Mouse (Mus musculus) adrenal gland, adult 18-20 months (tissue): ENCODE results near the gene Plscr3. TPM values are rescaled to one million over a fixed set of nuclear protein-coding genes. Genes with fewer than 3 reads are reported as not detected.

Experiments
- DNase-seq, 2 experiments: peaks; one replicate each; pipeline ENCODE4 v3.0.0; 2021 to 2022; ENCODE audit warnings: low spot score in 2 of 2
- microRNA-seq, 2 experiments: library from miRNA; unstranded; fragments of <30 nt; microRNA quantifications; one replicate each; pipeline ENCODE4 v1.2.0; 2021; ENCODE audit warnings: borderline number of aligned reads in 2 of 2
- total RNA-seq, 2 experiments: library from RNA; stranded (reverse); gene quantifications; 1 replicate in 1 of 2; 2 replicates in 1 of 2; pipeline ENCODE4 v1.2.3; 2021

Gene Plscr3
- total RNA-seq, 2 experiments from 2014 or later: 38.2 to 46.2 TPM

DNA sequence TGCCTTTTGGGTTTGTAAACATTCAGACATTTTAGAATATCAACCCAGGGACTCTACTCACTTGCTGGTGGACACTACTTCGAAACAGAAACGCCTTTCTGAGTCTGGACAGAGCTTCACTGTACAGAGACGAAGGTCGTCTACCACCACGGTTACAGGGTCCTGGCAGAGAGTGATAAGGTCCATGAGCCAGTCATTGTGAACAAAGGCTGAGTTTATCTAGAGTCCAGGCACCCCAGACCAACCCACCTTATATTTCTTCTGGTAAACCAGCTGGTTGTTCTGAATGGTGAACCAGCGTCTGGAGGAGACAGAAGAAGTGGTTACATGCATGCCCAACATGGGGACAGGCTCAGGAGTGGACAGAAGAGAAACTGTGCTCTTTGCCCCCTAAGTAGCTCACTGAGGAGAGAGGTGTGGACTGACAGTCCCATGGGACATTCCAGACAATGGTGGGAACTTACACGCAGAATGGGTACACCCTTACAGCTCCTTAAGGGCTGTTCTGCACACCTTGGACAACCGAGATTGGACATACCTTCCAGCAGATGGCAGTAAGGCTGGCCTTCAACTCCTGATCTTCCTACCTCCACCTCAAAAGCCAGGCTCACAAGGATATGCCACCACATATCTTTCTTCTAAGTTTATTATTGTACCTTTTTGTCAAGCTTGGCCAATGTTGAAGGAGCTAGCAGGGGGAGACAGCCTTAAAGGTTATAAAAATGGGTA is 40.9 kb downstream of the Plscr3 start:
- DNase-seq: no peak

- no peak for DNase-seq
Observed at GRCm38 (mm10) chr11:69891482-69891881, 45.3 kb downstream of the Plscr3 start.

- no peak for DNase-seq
Observed at GRCm38 (mm10) chr11:69894671-69895070, 48.5 kb downstream of the Plscr3 start.

DNA sequence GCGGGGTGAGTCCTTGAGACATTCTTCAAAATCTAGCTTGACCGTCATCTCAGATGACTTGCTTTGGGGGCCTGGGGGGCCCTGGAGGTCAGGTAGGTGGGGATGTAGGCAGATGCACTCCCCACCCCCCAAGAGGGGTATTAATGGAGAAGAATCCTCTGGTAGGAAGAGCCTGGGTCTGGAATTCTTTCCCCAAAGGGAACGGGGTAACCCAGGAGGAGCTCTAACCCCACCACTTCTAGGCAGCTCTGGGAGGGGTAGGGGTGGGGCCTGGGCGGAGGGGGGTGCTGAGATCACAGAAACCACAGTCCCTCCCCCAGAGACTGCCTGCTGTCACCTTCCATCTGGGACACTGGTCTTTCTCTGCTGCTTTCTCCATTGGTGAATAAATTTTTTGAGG is 49.1 kb downstream of the Plscr3 start, which contains the start of gene Acap1:
Acap1 (minus strand) TSS at position 249 of the 400 bp plus-strand sequence.
- DNase-seq: no peak

GRCm38 (mm10) chr11:69899870-69900269 is 53.7 kb downstream of the Plscr3 start:
- no peak for DNase-seq

DNA sequence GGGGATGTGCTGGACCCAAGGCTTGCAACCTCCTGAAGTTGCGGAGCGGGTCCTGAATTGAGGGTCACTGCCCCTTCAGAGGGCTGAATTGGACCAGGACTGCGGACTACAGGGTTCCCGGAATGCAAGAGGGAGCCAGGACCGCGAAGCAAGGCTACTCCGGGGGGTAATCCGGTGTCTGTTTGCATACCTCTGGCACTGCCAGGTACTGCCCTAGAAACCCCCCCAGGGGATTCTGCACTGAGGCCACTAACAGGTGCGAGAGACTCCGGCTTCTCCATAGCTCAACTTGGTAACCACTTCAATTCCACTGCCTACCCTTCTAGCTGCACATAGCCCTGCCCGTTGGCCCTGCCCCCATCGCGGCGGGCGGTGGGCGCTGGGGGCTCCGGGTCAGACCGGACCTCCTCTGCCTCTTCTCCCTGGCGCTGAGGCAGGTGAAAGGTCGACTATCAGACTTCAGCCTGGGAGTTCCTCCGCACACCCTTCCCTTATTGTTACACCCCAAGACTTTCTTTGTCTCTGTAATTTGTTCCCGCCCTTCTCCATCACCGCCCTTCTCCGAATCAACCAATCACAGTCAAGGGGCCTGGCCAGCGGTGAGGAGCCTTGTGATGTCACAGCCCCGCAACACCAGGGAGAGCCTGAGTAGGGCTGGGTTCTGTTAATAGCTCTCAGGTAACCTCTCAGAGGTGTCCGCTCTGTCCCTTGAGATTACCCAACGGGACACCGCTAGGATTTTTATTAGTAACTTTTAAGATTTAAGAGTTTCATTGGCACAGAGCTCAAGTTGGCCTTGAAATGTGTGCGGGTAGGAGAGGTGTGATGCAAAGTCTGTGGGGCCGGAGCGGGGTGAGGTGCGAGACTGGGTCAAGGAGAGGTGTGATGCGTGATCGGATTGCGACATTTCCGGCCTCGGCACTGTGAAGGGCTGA is 54.6 kb downstream of the Plscr3 start, which contains the start of the genes 2810408A11Rik and Neurl4:
2810408A11Rik (minus strand) TSS at position 517 of the 935 bp plus-strand sequence.
Neurl4 (plus strand) TSS at position 602 of the 935 bp plus-strand sequence.
- DNase-seq: peak; percentile 71 to 72

GRCm38 (mm10) chr11:69901406-69901846 is 55.2 kb downstream of the Plscr3 start:
- DNase-seq: peak; percentile 81 to 87

Small RNA genes lying within 50 kb of the gene (microRNA-seq; reads per million reads assigned to microRNA genes)
- 0 to 0.95 reads per million in 2 experiments for gene Mir6924

Other genes starting within 250 kb of the Plscr3 start
- 10 to 100 TPM; 32.8 to 39.8 TPM for gene Atp1b2, start 240.4 kb upstream of the Plscr3 start, total RNA-seq
- not detected for gene Shbg, start 228.5 kb upstream of the Plscr3 start, total RNA-seq
- gene Sat2, start 224.4 kb upstream of the Plscr3 start, total RNA-seq: 1 to 10 TPM; 5.9 to 6.5 TPM
- gene Fxr2, start 213.4 kb upstream of the Plscr3 start, total RNA-seq: 10 to 100 TPM; 83.5 to 90.2 TPM
- not detected for gene Sox15, start 191.1 kb upstream of the Plscr3 start, total RNA-seq
- gene Mpdu1, start 183.7 kb upstream of the Plscr3 start, total RNA-seq: 100 to 1,000 TPM in 1 of 2 experiments, 10 to 100 TPM in 1; 95.7 to 117 TPM
- 10 to 100 TPM; 20.5 to 36.7 TPM for gene Cd68, start 180.2 kb upstream of the Plscr3 start, total RNA-seq
- gene Eif4a1, start 174.0 kb upstream of the Plscr3 start, total RNA-seq: 100 to 1,000 TPM; 584 to 655 TPM
- gene Senp3, start 164.3 kb upstream of the Plscr3 start, total RNA-seq: 10 to 100 TPM; 69.0 to 79.8 TPM
- 1 to 10 TPM; 2.8 to 5.3 TPM for gene Tnfsf13, start 160.6 kb upstream of the Plscr3 start, total RNA-seq
- gene Tnfsf12, start 150.5 kb upstream of the Plscr3 start, total RNA-seq: 10 to 100 TPM; 23.7 to 26.2 TPM
- gene Tnfsfm13, start 150.3 kb upstream of the Plscr3 start, total RNA-seq: 1 to 10 TPM; 3.6 to 4.9 TPM
- 10 to 100 TPM; 55.4 to 79.7 TPM for gene Polr2a, start 87.7 kb upstream of the Plscr3 start, total RNA-seq
- gene Slc35g3, start 84.4 kb upstream of the Plscr3 start, total RNA-seq: not detected
- 10 to 100 TPM; 48.2 to 71.4 TPM for gene Zbtb4, start 80.5 kb upstream of the Plscr3 start, total RNA-seq
- gene Chrnb1, start 50.4 kb upstream of the Plscr3 start, total RNA-seq: 1 to 10 TPM; 1.3 to 3.9 TPM
- 10 to 100 TPM in 1 of 2 experiments, 1 to 10 TPM in 1; 3.0 to 13.0 TPM for gene Fgf11, start 44.5 kb upstream of the Plscr3 start, total RNA-seq
- under 1 TPM; 0.36 to 0.51 TPM for gene Tmem102, start 40.8 kb upstream of the Plscr3 start, total RNA-seq
- not detected for gene Gm39566, start 31.1 kb upstream of the Plscr3 start, total RNA-seq
- gene Spem2, start 27.9 kb upstream of the Plscr3 start, total RNA-seq: not detected
- not detected for gene Spem1, start 24.2 kb upstream of the Plscr3 start, total RNA-seq
- gene Nlgn2, start 8.6 kb upstream of the Plscr3 start, total RNA-seq: 10 to 100 TPM; 19.7 to 24.9 TPM
- gene Tmem256, start 7.9 kb upstream of the Plscr3 start, total RNA-seq: 100 to 1,000 TPM; 145 TPM
- under 1 TPM in 1 of 2 experiments, not detected in 1; 0.38 TPM for gene Tnk1, start 12.4 kb downstream of the Plscr3 start, total RNA-seq
- not detected for gene Tmem95, start 31.6 kb downstream of the Plscr3 start, total RNA-seq
- gene Kctd11, start 35.0 kb downstream of the Plscr3 start, total RNA-seq: 1 to 10 TPM; 3.6 to 6.0 TPM
- 1 to 10 TPM in 1 of 2 experiments, under 1 TPM in 1; 0.43 to 1.5 TPM for gene Acap1, start 49.2 kb downstream of the Plscr3 start, total RNA-seq
- gene 2810408A11Rik, start 54.6 kb downstream of the Plscr3 start, total RNA-seq: under 1 TPM; 0.29 to 0.86 TPM
- 10 to 100 TPM; 48.5 to 53.9 TPM for gene Neurl4, start 54.7 kb downstream of the Plscr3 start, total RNA-seq
- 10 to 100 TPM; 47.3 to 52.4 TPM for gene Gps2, start 67.5 kb downstream of the Plscr3 start, total RNA-seq
- gene Eif5a, start 75.6 kb downstream of the Plscr3 start, total RNA-seq: 100 to 1,000 TPM; 579 to 673 TPM
- 10 to 100 TPM; 14.2 to 32.6 TPM for gene Ybx2, start 89.4 kb downstream of the Plscr3 start, total RNA-seq
- gene Slc2a4, start 101.8 kb downstream of the Plscr3 start, total RNA-seq: 100 to 1,000 TPM in 1 of 2 experiments, 10 to 100 TPM in 1; 70.7 to 200 TPM
- under 1 TPM in 1 of 2 experiments, not detected in 1; 0.66 TPM for gene Cldn7, start 118.4 kb downstream of the Plscr3 start, total RNA-seq
- 100 to 1,000 TPM; 114 to 123 TPM for gene Ctdnep1, start 134.8 kb downstream of the Plscr3 start, total RNA-seq
- 10 to 100 TPM; 62.7 to 81.3 TPM for gene Elp5, start 136.1 kb downstream of the Plscr3 start, total RNA-seq
- 100 to 1,000 TPM; 436 to 473 TPM for gene Gabarap, start 144.8 kb downstream of the Plscr3 start, total RNA-seq
- gene Phf23, start 149.4 kb downstream of the Plscr3 start, total RNA-seq: 10 to 100 TPM; 51.5 to 57.5 TPM
- gene Dvl2, start 154.2 kb downstream of the Plscr3 start, total RNA-seq: 10 to 100 TPM; 13.8 to 14.9 TPM
- gene Acadvl, start 169.0 kb downstream of the Plscr3 start, total RNA-seq: 1,000 to 10,000 TPM in 1 of 2 experiments, 100 to 1,000 TPM in 1; 522 to 1,041 TPM
- gene Dlg4, start 170.6 kb downstream of the Plscr3 start, total RNA-seq: 10 to 100 TPM; 24.6 to 33.0 TPM
- under 1 TPM in 1 of 2 experiments, not detected in 1; 0.50 TPM for gene Asgr1, start 207.7 kb downstream of the Plscr3 start, total RNA-seq
- gene Asgr2, start 246.3 kb downstream of the Plscr3 start, total RNA-seq: 1 to 10 TPM in 1 of 2 experiments, under 1 TPM in 1; 0.83 to 2.5 TPM